In genomic region chr19:40971273-40971914, GRCm38 (mm10) we compare ENCODE assay signal across 33 mouse cellular contexts. TPM values are rescaled to one million over a fixed set of nuclear protein-coding genes. Genes with fewer than 3 reads are reported as not detected.
A peak's percentile ranks its signal among the peaks of the same experiment; 100 is the strongest.
DNase-seq lines count a peak whose midpoint lies in the region; ATAC-seq and TF ChIP-seq lines count a peak whose summit lies in the region.
"Had no signal": no experiment of that assay in that cellular context is flagged by ENCODE, and none has a peak within 500 bp of the region (broad histone marks: within the 10 kb centered on the region; RNA-seq: fewer than 3 reads in every experiment).

No protein-coding gene starts in this region.

- no peaks in the 10 kb centered on the region for H3K27me3 ChIP-seq in heart, embryonic 10.5 days (ENCODE audit: insufficient read depth, poor library complexity, severe bottlenecking)
- H3K27me3 ChIP-seq in liver, embryonic 11.5 days (replicated peaks; ENCODE audit: control insufficient read depth, insufficient read depth, low read length) = no peaks in the 10 kb centered on the region
- no peaks in the 10 kb centered on the region for H3K27me3 ChIP-seq in liver, embryonic 13.5 days
- H3K27me3 ChIP-seq in liver, embryonic 16.5 days (ENCODE audit: control insufficient read depth, insufficient read depth, low read depth, low read length) = no peaks in the 10 kb centered on the region
- H3K27me3 ChIP-seq: embryonic facial prominence, embryonic 13.5 days; forebrain, embryonic 13.5 days; hindbrain, embryonic 15.5 days had no signal

- no peak overlapping the region for H3K9ac ChIP-seq in liver, embryonic 11.5 days (ENCODE audit: low read depth, low read length)
- H3K9ac ChIP-seq in liver, embryonic 13.5 days = no peak overlapping the region
- no peak overlapping the region for H3K9ac ChIP-seq in liver, embryonic 16.5 days (ENCODE audit: low read depth, low read length)
- H3K9ac ChIP-seq: embryonic facial prominence, embryonic 13.5 days; forebrain, embryonic 13.5 days; forebrain, postnatal 0 days; hindbrain, embryonic 15.5 days had no signal

- intact Hi-C loops in heart, postnatal 10 days (cut with DNase I) = no loop called here
- intact Hi-C loops in gastrocnemius, adult 2 months (cut with DNase I) = no loop called here

- H3K36me3 ChIP-seq in heart, embryonic 10.5 days = no peaks in the 10 kb centered on the region
- H3K36me3 ChIP-seq in liver, embryonic 11.5 days (ENCODE audit: control insufficient read depth, insufficient read depth, low read length) = no peaks in the 10 kb centered on the region
- H3K36me3 ChIP-seq in liver, embryonic 13.5 days = no peaks in the 10 kb centered on the region
- no peaks in the 10 kb centered on the region for H3K36me3 ChIP-seq in liver, embryonic 16.5 days (ENCODE audit: control insufficient read depth, insufficient read depth)
- H3K36me3 ChIP-seq: embryonic facial prominence, embryonic 10.5 days; embryonic facial prominence, embryonic 13.5 days; hindbrain, embryonic 15.5 days had no signal

- ATAC-seq in liver, embryonic 11.5 days (replicated peaks; ENCODE audit: low FRiP score) = peak; percentile 82
- peak; percentile 87 for ATAC-seq in liver, embryonic 13.5 days (ENCODE audit: low read depth)
- peak; percentile 65 for ATAC-seq in liver, embryonic 16.5 days (ENCODE audit: low read depth)
- ATAC-seq: CD4-positive, CD25-positive, alpha-beta regulatory T cell, adult 4 months; forebrain, embryonic 13.5 days; forebrain, postnatal 0 days had no signal

- DNase-seq in heart, embryonic 10.5 days (ENCODE audit: low spot score) = peak; percentile 35
- no peak for DNase-seq in heart, postnatal 10 days
- no peak for DNase-seq in liver, embryonic 11.5 days (ENCODE audit: low spot score)
- peak; percentile 26 for DNase-seq in liver, embryonic 13.5 days
- DNase-seq in gastrocnemius, adult 2 months = no peak
- DNase-seq in spleen, postnatal 36 days (ENCODE audit: low spot score in 2 of 2) = no peak
- DNase-seq in lung, postnatal 4 days = no peak
- DNase-seq: adrenal gland, adult 2 months; adrenal gland, postnatal 14 days; cerebellum, adult 11-12 months; cerebellum, adult 8-10 months; cerebellum, postnatal 10 days; cerebellum, postnatal 36 days; embryo, embryonic 11 days; forebrain, postnatal 0 days; gastrocnemius, postnatal 25 days; heart, adult 2 months; heart, postnatal 36 days had no signal

- no peaks in the 10 kb centered on the region for H3K4me1 ChIP-seq in heart, embryonic 10.5 days
- H3K4me1 ChIP-seq in liver, embryonic 11.5 days (replicated peaks; ENCODE audit: control insufficient read depth, insufficient read depth, low read length) = no peaks in the 10 kb centered on the region; the same call in 1 of the 2 replicates
- H3K4me1 ChIP-seq in liver, embryonic 13.5 days (replicated peaks) = peaks cover 35% of the 10 kb centered on the region
- peaks cover 5% of the 10 kb centered on the region for H3K4me1 ChIP-seq in liver, embryonic 16.5 days (ENCODE audit: control insufficient read depth, low read depth, low read length)
- H3K4me1 ChIP-seq: embryonic facial prominence, embryonic 10.5 days; embryonic facial prominence, embryonic 13.5 days; forebrain, embryonic 13.5 days; hindbrain, embryonic 15.5 days had no signal

- WGBS in heart, embryonic 10.5 days = 71% methylated on average over 5 of the region's 5 CpGs
- 69% methylated on average over 5 of the region's 5 CpGs for WGBS in liver, embryonic 11.5 days
- 37% methylated on average over 5 of the region's 5 CpGs for WGBS in liver, embryonic 13.5 days (ENCODE audit: insufficient replicate concordance)
- WGBS in liver, embryonic 16.5 days (ENCODE audit: insufficient replicate concordance) = 42% methylated on average over 5 of the region's 5 CpGs

- H3K9me3 ChIP-seq in heart, embryonic 10.5 days = no peaks in the 10 kb centered on the region
- no peaks in the 10 kb centered on the region for H3K9me3 ChIP-seq in liver, embryonic 11.5 days (ENCODE audit: control insufficient read depth, low read length)
- no peaks in the 10 kb centered on the region for H3K9me3 ChIP-seq in liver, embryonic 13.5 days (replicated peaks)
- no peaks in the 10 kb centered on the region for H3K9me3 ChIP-seq in liver, embryonic 16.5 days (replicated peaks; ENCODE audit: control insufficient read depth, low read length)
- H3K9me3 ChIP-seq: embryonic facial prominence, embryonic 10.5 days; embryonic facial prominence, embryonic 13.5 days; forebrain, embryonic 13.5 days; hindbrain, embryonic 15.5 days had no signal

- no peak overlapping the region for H3K4me3 ChIP-seq in heart, embryonic 10.5 days
- no peak overlapping the region for H3K4me3 ChIP-seq in liver, embryonic 11.5 days (ENCODE audit: low read depth, low read length)
- no peak overlapping the region for H3K4me3 ChIP-seq in liver, embryonic 13.5 days (replicated peaks)
- no peak overlapping the region for H3K4me3 ChIP-seq in liver, embryonic 16.5 days (ENCODE audit: low read depth, low read length)
- no peak overlapping the region for H3K4me3 ChIP-seq in gastrocnemius, adult 2 months
- H3K4me3 ChIP-seq: embryonic facial prominence, embryonic 10.5 days; embryonic facial prominence, embryonic 13.5 days; erythroblast, embryonic 14.5 days; forebrain, embryonic 13.5 days; heart, adult 2 months; hindbrain, embryonic 15.5 days had no signal

- H3K27ac ChIP-seq in heart, embryonic 10.5 days = no peak overlapping the region
- no peak overlapping the region for H3K27ac ChIP-seq in liver, embryonic 11.5 days (ENCODE audit: low read depth, low read length)
- peak overlapping the region; percentile 34 for H3K27ac ChIP-seq in liver, embryonic 13.5 days
- H3K27ac ChIP-seq in liver, embryonic 16.5 days (ENCODE audit: low read length) = no peak overlapping the region
- no peak overlapping the region for H3K27ac ChIP-seq in gastrocnemius, adult 2 months
- H3K27ac ChIP-seq: embryonic facial prominence, embryonic 10.5 days; embryonic facial prominence, embryonic 13.5 days; forebrain, embryonic 13.5 days; heart, adult 2 months; hindbrain, embryonic 15.5 days had no signal

- H3K4me2 ChIP-seq in liver, embryonic 11.5 days = no peak overlapping the region
- peak overlapping the region; percentile 30; the same call in 1 of the 2 replicates for H3K4me2 ChIP-seq in liver, embryonic 13.5 days
- no peak overlapping the region for H3K4me2 ChIP-seq in liver, embryonic 16.5 days (ENCODE audit: low read depth, low read length)
- H3K4me2 ChIP-seq: embryonic facial prominence, embryonic 13.5 days; forebrain, embryonic 13.5 days; heart, embryonic 11.5 days; hindbrain, embryonic 15.5 days had no signal

- TF ChIP-seq CTCF in gastrocnemius, adult 2 months (IDR thresholded peaks at IDR 0.05) = no peak

RNA-seq across cellular contexts. Expression of gene Blnk, which starts 22.9 kb away (rescaled TPM):
- 0.09 and 0.38 TPM in 2 replicates for polyA plus RNA-seq in heart, embryonic 10.5 days (2016; fragmentation: Nextera tagmentation; extraction: Ambion mirVana)
- under 1 TPM; 0.77 to 0.82 TPM for total RNA-seq in heart, postnatal 10 days (2021)
- polyA plus RNA-seq in liver, embryonic 11.5 days (2014; fragmentation: Nextera tagmentation; extraction: Ambion mirVana) = 0.26 and 0.31 TPM in 2 replicates
- polyA plus RNA-seq in liver, embryonic 13.5 days (2015; fragmentation: Nextera tagmentation; extraction: Ambion mirVana) = 0.48 and 0.65 TPM in 2 replicates
- 1.8 and 2.4 TPM in 2 replicates for polyA plus RNA-seq in liver, embryonic 16.5 days (2015; fragmentation: Nextera tagmentation; extraction: Ambion mirVana)
- 1 to 10 TPM in 1 of 2 experiments, under 1 TPM in 1; 0.86 to 1.2 TPM for total RNA-seq in gastrocnemius, adult 2 months (2021)
- total RNA-seq: MEL had no signal
- polyA plus RNA-seq: erythroblast, embryonic 14.5 days had no signal

RNA-seq across cellular contexts. Expression of gene Dntt, which starts 57.7 kb away (rescaled TPM):
- 0.06 TPM in 1 of 2 replicates, not detected in the other for polyA plus RNA-seq in heart, embryonic 10.5 days (2016; fragmentation: Nextera tagmentation; extraction: Ambion mirVana)
- total RNA-seq in heart, postnatal 10 days (2021) = under 1 TPM; 0.47 to 0.50 TPM
- polyA plus RNA-seq in liver, embryonic 11.5 days (2014; fragmentation: Nextera tagmentation; extraction: Ambion mirVana) = 0.09 TPM in 1 of 2 replicates, not detected in the other
- polyA plus RNA-seq in liver, embryonic 13.5 days (2015; fragmentation: Nextera tagmentation; extraction: Ambion mirVana) = 0.06 and 0.07 TPM in 2 replicates
- polyA plus RNA-seq in liver, embryonic 16.5 days (2015; fragmentation: Nextera tagmentation; extraction: Ambion mirVana) = not detected in 2 replicates
- not detected for total RNA-seq in gastrocnemius, adult 2 months (2021)
- total RNA-seq: adrenal gland, adult 2 months; adrenal gland, postnatal 4 days; heart, adult 2 months; heart, postnatal 36 days; MEL had no signal
- polyA plus RNA-seq: adrenal gland, adult 2 months; C2C12; cortical plate, adult 2 months; embryonic facial prominence, embryonic 10.5 days; embryonic facial prominence, embryonic 13.5 days; erythroblast, embryonic 14.5 days; heart, embryonic 11.5 days; heart, embryonic 14.5 days; heart, postnatal 0 days; hindbrain, embryonic 11.5 days; hindbrain, embryonic 15.5 days had no signal

Comparison
In these comparisons a context has a peak if more than half of its experiments do, and no peak if none do; other contexts are left out.
1. DNase-seq: peak in heart, embryonic 10.5 days (single experiment) and liver, embryonic 13.5 days (single experiment); none in heart, postnatal 10 days (0 of 2), liver, embryonic 11.5 days (single experiment), gastrocnemius, adult 2 months (single experiment), spleen, postnatal 36 days (0 of 2) and lung, postnatal 4 days (0 of 2).
2. Peak in every context shown above with its lines, with median percentiles within 50 percentile points of each other: ATAC-seq.